Mouse (Mus musculus) E14TG2a.4 (cell line): ENCODE data around the gene St3gal5.

Experiments used
- H3K27me3 ChIP-seq: 2 replicates; pipeline ENCODE4 v1.6.1; 2014; ENCODE audit warnings: low read length, control low read depth; ENCODE audit not compliant: insufficient read depth
- H3K36me3 ChIP-seq: 2 replicates; pipeline ENCODE4 v1.6.1; 2014; ENCODE audit warnings: low read length, control low read depth; ENCODE audit not compliant: insufficient read depth
- H3K4me1 ChIP-seq: replicated peaks from 2 replicates; pipeline ENCODE4 v1.6.1; 2014; ENCODE audit warnings: low read depth, low read length, control low read depth
- H3K4me3 ChIP-seq: replicated peaks from 2 replicates; pipeline ENCODE4 v1.5.1; 2014; ENCODE audit warnings: mild to moderate bottlenecking, low read length
- H3K9me3 ChIP-seq: 2 replicates; pipeline ENCODE4 v1.6.1; 2014; ENCODE audit warnings: low read length, control low read depth
- CTCF ChIP-seq: conservative IDR thresholded peaks from 2 replicates; pipeline ENCODE4 v1.5.1; 2014; ENCODE audit warnings: low read length
- NANOG ChIP-seq: IDR thresholded peaks from 2 replicates; pipeline ENCODE4 v1.6.1; 2014; ENCODE audit warnings: borderline replicate concordance, low read length, mixed read lengths
- POU5F1 ChIP-seq: IDR thresholded peaks from 2 replicates; pipeline ENCODE4 v1.6.1; 2014; ENCODE audit warnings: low read length, borderline replicate concordance

Gene St3gal5

DNA sequence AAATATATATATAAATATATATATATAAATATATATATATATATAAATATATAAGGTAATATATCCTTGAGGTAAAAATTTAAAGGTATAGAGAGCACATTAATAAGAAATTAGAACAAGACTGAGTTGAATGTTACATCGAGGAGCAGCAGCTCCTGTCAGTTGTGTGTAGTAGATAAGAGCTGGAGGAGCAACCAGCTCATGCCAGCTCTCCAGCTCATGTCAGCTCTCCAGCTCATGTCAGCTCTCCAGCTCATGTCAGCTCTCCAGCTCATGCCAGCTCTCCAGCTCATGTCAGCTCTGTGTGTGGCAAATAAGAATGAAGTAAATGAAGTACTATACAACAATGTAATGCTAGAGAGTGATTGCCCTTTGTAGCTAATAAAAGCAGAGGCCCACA is 76.0 kb downstream of the St3gal5 start:
- no peaks in the 10 kb centered on the region for H3K4me1 ChIP-seq
- no peak for TF ChIP-seq POU5F1
- TF ChIP-seq NANOG = no peak
- no peak for TF ChIP-seq CTCF
- no peaks in the 10 kb centered on the region for H3K36me3 ChIP-seq
- no peak overlapping the region for H3K4me3 ChIP-seq
- H3K27me3 ChIP-seq = no peaks in the 10 kb centered on the region
- no peaks in the 10 kb centered on the region for H3K9me3 ChIP-seq

DNA sequence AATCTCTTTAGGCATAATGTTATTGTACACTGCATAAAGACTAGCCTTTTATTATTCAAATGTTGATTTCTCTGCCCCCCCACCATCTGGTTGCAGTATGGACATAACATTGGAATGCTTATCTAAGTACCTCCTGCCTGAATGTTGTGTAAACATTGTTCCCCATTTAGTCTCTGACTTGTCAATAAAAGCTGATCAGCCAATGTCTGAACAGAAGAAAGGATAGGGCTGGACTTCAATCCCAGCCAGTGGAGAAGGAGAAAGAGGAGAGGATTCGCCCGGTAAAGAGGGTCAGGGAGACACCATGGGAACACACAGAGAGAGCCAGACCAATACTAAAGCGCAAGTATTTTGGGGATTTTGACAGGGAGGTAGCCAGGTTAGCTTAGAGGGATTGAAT is 78.0 kb downstream of the St3gal5 start:
- no peaks in the 10 kb centered on the region for H3K4me1 ChIP-seq
- no peak overlapping the region for H3K4me3 ChIP-seq
- no peak for TF ChIP-seq NANOG
- no peak for TF ChIP-seq POU5F1
- TF ChIP-seq CTCF = no peak
- H3K36me3 ChIP-seq = no peaks in the 10 kb centered on the region
- no peaks in the 10 kb centered on the region for H3K27me3 ChIP-seq
- H3K9me3 ChIP-seq = no peaks in the 10 kb centered on the region

DNA sequence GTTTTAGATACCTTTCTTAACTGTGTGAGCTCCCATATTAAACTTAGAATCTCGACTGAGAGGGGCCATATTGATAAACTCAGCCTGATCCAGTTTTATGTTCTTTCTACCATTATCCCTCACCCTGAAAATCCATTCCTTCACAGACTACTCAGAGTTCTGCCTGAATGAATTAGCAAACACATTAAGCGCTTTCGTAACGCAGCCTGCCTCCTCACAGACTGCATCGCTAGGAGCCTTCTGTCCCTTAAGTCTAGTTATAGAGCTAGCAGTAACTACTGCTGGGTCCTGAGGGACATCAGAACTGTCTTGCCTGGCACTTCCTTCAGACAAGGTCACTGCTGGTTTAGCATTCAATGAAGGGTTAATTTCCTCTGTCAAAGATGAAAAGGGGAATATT is 78.6 kb downstream of the St3gal5 start:
- no peaks in the 10 kb centered on the region for H3K36me3 ChIP-seq
- H3K9me3 ChIP-seq = no peaks in the 10 kb centered on the region

DNA sequence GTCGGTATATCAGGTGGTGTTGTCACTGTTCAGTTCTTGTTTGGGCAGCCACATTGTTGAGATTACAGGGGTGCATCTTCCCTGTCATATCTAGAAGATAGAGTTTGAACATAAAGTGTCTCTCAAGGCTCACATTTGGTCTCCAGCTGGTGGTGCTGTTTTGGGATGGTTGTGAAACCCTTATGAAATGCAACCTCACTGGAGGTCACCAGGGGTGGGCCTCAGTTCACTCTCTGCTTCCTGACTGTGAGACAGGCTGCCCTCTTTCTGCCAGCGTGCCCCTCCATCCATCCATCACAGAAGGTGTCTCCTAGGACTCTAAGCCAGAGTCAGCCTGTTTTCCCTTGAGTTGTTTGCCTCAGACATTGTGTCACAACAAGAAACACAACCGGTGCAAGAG is 80.0 kb downstream of the St3gal5 start:
- H3K4me1 ChIP-seq = no peaks in the 10 kb centered on the region
- H3K4me3 ChIP-seq = no peak overlapping the region
- no peaks in the 10 kb centered on the region for H3K36me3 ChIP-seq
- TF ChIP-seq NANOG (no peak), POU5F1 (no peak), CTCF (no peak)
- H3K9me3 ChIP-seq = no peaks in the 10 kb centered on the region
- H3K27me3 ChIP-seq = no peaks in the 10 kb centered on the region

More for the DNA sequence above, 78.6 kb downstream of the St3gal5 start:
- Histone ChIP-seq H3K4me3 (no peak overlapping the region), H3K27me3 (no peaks in the 10 kb centered on the region), H3K4me1 (no peaks in the 10 kb centered on the region)
- TF ChIP-seq CTCF = no peak
- no peak for TF ChIP-seq POU5F1
- TF ChIP-seq NANOG = no peak

DNA sequence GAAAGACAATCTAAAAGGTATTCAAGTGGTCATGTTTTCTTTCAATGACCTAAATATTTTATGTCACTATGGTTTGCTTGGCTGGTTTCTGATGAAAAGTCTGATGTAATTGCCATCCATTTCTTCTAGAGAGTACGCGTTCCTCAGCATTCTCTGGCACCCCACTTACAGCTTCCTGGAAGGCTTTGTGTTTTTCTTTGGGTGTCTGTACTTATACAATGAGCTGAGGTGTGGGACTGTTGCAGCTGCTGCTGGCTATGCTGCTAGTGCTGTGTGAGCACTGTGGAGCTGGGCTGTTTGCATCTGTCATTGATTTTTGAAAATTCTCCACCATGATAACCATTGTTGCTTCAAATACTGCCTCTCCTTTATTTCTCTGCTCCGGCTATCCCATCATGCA is 81.6 kb downstream of the St3gal5 start:
- TF ChIP-seq POU5F1 (no peak), CTCF (no peak), NANOG (no peak)
- no peaks in the 10 kb centered on the region for H3K27me3 ChIP-seq
- no peaks in the 10 kb centered on the region for H3K4me1 ChIP-seq
- no peaks in the 10 kb centered on the region for H3K36me3 ChIP-seq
- no peak overlapping the region for H3K4me3 ChIP-seq
- H3K9me3 ChIP-seq = no peaks in the 10 kb centered on the region

DNA sequence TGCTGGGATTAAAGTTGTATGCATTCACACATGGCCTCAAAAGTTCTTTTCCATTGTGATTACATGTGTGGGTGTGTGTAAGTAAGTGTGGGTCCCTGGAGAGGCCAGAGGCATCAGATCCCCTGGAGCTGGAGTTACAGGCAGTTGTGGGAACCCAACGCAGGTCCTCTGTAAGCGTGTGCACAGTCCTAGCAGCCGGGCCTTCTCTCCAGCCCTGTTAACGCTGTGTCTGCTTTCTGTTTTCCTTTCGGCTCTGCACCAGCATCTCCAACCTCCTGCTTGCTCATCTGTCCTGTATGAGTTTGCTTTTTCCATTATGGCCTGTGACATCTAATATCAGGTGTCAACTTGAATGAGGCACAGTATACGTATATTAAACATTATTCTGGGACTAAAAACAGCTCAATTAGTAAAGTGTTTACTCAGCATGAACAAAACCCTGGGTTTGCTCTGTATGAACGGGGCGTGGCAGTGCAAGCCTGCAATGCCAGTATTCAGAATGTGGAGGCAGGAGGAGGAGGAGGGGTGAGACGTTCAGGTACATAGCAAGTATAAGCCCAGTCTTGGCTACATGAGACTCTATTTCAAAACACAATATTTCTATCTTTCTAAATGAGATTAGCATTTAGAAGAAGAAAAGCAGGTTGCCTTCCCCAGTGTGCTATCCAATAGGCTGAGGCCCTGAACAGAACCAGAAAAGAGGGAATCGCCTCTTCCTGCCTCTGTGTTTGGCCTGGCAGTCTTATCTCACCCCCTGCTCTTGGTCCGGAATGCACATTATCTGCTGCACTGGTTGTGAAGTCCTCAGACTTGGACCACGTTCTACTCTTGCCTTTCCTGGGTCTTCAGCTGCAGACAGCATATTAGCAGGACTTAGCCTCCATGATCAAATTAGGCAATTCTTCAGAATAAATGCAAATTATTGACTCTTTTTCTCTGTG is 82.4 kb downstream of the St3gal5 start:
- Histone ChIP-seq H3K4me1 (no peaks in the 10 kb centered on the region), H3K36me3 (no peaks in the 10 kb centered on the region), H3K9me3 (no peaks in the 10 kb centered on the region), H3K27me3 (no peaks in the 10 kb centered on the region), H3K4me3 (no peak overlapping the region)
- TF ChIP-seq NANOG (no peak), POU5F1 (no peak)

DNA sequence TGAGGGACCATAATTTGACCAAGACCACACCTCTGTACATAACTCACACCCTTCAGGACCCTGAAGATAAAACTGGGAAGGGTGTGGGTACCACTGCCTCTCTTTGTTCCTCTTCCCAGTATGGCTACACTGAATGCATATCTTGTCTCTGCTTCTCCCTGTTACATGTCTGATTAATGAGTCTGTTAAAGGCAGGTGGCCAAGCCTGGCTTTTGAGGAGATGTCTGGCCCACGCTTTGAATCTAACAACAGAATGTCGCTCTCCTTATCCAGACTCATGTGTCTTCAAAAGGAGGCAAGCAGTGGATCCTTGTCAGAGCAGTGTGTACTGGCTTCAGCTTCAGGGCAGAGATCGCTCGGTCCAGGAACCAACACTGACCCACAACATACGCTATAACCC is 87.2 kb downstream of the St3gal5 start:
- Histone ChIP-seq H3K4me1 (peaks cover 14% of the 10 kb centered on the region), H3K9me3 (no peaks in the 10 kb centered on the region), H3K4me3 (no peak overlapping the region), H3K27me3 (peaks cover 30% of the 10 kb centered on the region), H3K36me3 (no peaks in the 10 kb centered on the region)
- TF ChIP-seq POU5F1 = no peak

DNA sequence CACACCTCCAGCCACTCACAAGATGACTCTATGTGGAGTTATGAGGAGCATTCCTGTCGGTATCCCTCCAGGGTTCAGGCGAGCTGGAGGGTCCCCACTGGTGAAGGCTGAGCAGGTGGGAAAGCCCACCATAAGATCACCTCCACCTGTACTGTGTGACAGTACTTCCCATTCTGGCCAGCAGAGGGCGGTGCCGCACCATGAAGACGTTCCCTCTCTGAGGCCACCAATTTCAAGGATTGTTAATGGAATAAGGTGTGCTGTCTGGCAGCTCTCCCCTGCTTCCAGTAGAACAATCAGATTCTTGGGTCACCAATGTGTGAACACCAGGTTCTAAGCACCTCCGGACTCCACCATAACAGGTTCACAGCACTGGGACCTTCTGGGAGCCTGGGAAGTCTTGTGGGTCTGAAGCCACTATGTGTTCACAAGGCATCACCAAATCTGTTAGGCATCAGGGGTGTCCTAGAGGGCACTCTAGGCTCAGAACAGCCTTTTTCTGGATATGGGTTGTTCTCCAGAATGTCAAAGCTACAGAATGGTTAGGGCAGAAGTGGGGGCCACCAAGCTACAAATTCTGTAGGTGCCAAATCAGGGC is 88.6 kb downstream of the St3gal5 start:
- H3K27me3 ChIP-seq = peaks cover 39% of the 10 kb centered on the region

DNA sequence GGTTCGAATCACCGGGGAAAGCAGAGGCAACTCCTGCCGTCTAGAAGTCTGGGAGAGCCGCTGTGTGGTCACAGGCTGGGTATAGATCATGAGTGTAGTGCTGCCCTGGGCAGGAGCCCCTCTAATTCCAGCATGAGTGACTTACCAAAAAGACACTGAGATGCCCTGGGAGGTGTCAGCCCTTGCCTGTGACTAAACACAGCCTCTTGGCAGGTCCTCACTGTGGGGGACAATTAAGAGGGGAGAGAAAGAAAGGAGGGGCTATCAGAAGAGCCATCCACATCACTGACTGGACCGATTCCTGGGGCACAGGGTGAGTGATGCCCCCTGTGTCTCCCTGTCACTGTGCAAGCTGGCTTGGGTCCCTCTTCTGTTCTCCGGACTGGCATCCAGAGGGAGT is 89.4 kb downstream of the St3gal5 start:
- H3K4me3 ChIP-seq = no peak overlapping the region
- H3K4me1 ChIP-seq = peaks cover 28% of the 10 kb centered on the region
- TF ChIP-seq POU5F1 (no peak), CTCF (no peak), NANOG (no peak)
- H3K9me3 ChIP-seq = no peaks in the 10 kb centered on the region
- no peaks in the 10 kb centered on the region for H3K36me3 ChIP-seq
- H3K27me3 ChIP-seq = peaks cover 46% of the 10 kb centered on the region

More for the DNA sequence above, 88.6 kb downstream of the St3gal5 start:
- peaks cover 26% of the 10 kb centered on the region for H3K4me1 ChIP-seq
- no peaks in the 10 kb centered on the region for H3K36me3 ChIP-seq
- H3K9me3 ChIP-seq = no peaks in the 10 kb centered on the region
- no peak overlapping the region for H3K4me3 ChIP-seq
- TF ChIP-seq POU5F1 (no peak), CTCF (peak; percentile 79), NANOG (no peak)
